Mouse (Mus musculus) liver, adult 2 months (tissue): ENCODE measurements around the gene Otol1. TPM values are rescaled to one million over a fixed set of nuclear protein-coding genes. Genes with fewer than 3 reads are reported as not detected.

Experiments
- DNase-seq: peaks from one replicate; pipeline ENCODE4 v3.0.0-alpha.2; 2011; ENCODE audit warnings: low read depth, low spot score; ENCODE audit errors: extremely low read depth
- H3K27ac ChIP-seq: fragments of 200-500 bp; replicated peaks from 2 replicates; pipeline ENCODE4 v1.5.1; 2012; ENCODE audit warnings: low read depth, mild to moderate bottlenecking, control low read depth, inconsistent platforms, low read length; ENCODE audit not compliant: insufficient read depth
- H3K27me3 ChIP-seq: fragments of 200-500 bp; 2 replicates; pipeline ENCODE4 v1.6.1; 2012; ENCODE audit warnings: mild to moderate bottlenecking, moderate library complexity, low read length, inconsistent platforms; ENCODE audit not compliant: control insufficient read depth, insufficient read depth
- H3K36me3 ChIP-seq: fragments of 200-500 bp; 2 replicates; pipeline ENCODE4 v1.6.1; 2012; ENCODE audit warnings: low read length, inconsistent platforms; ENCODE audit not compliant: control insufficient read depth, insufficient read depth
- H3K4me1 ChIP-seq: fragments of 200-500 bp; 2 replicates; pipeline ENCODE4 v1.6.1; 2011; ENCODE audit warnings: low read length; ENCODE audit not compliant: control insufficient read depth, insufficient read depth
- H3K4me3 ChIP-seq: fragments of 200-500 bp; 2 replicates; pipeline ENCODE4 v1.5.1; 2011; ENCODE audit warnings: low read depth, mild to moderate bottlenecking, control low read depth, low read length, moderate library complexity; ENCODE audit not compliant: insufficient read depth
- H3K79me2 ChIP-seq: fragments of 200-500 bp; 2 replicates; pipeline ENCODE4 v1.6.1; 2012; ENCODE audit warnings: inconsistent platforms, mild to moderate bottlenecking, low read length, moderate library complexity; ENCODE audit not compliant: control insufficient read depth, insufficient read depth
- H3K9ac ChIP-seq: fragments of 200-500 bp; 2 replicates; pipeline ENCODE4 v1.6.1; 2012; ENCODE audit warnings: low read depth, mild to moderate bottlenecking, control low read depth, inconsistent platforms, low read length
- CTCF ChIP-seq: fragments of 200-500 bp; IDR thresholded peaks from 2 replicates; pipeline ENCODE4 v1.5.1; 2011; ENCODE audit warnings: low read depth, low read length, control low read depth
- POLR2A ChIP-seq: fragments of 200-500 bp; IDR thresholded peaks from 2 replicates; pipeline ENCODE4 v1.6.1; 2011; ENCODE audit warnings: low read length, control low read depth; ENCODE audit not compliant: insufficient read depth; ENCODE audit errors: extremely low read depth
- WGBS: fragments of 180-500 bp; shearing (Covaris S2); methylation state at CpG from one replicate; pipeline ENCODE4 v1.1.7; 2018; 5-methylcytosine and 5-hydroxymethylcytosine counted together
- polyA plus RNA-seq: library from polyadenylated mRNA; depleted of rRNA; stranded (reverse); fragments of >200 nt; gene quantifications from 2 replicates; pipeline ENCODE4 v1.2.3, GENCODE M21; 2012; rRNA removed
- total RNA-seq: library from RNA; depleted of rRNA; stranded (reverse); fragments of >200 nt; gene quantifications from 2 replicates; pipeline ENCODE4 v1.2.3, GENCODE M21; 2014; rRNA removed

Otol1 gene
- total RNA-seq (not detected in 2 replicates), polyA plus RNA-seq (not detected in 2 replicates)

GRCm38 (mm10) chr3:70007313-70007712, at the start of gene Otol1:
Gene Otol1 (plus strand): TSS chr3:70007613.
- Histone ChIP-seq H3K27ac (no peak within 1 kb of the TSS), H3K4me1 (no peaks in the 10 kb centered on the region), H3K27me3 (no peaks in the 10 kb centered on the region), H3K4me3 (no peak within 1 kb of the TSS), H3K79me2 (no peaks in the 10 kb centered on the region), H3K9ac (no peak within 1 kb of the TSS), H3K36me3 (no peaks in the 10 kb centered on the region)
- 67% methylated on average over 4 of the region's 4 CpGs for WGBS
- TF ChIP-seq CTCF = no peak
- TF ChIP-seq POLR2A = no peak
- DNase-seq = no peak

GRCm38 (mm10) chr3:69962187-69962586, 45.2 kb upstream of the Otol1 start:
- TF ChIP-seq POLR2A (no peak), CTCF (peak; percentile 71; the same call in 1 of the 2 replicates)
- no peaks in the 10 kb centered on the region for H3K27me3 ChIP-seq
- WGBS = 53% methylated on average over 5 of the region's 5 CpGs
- no peaks in the 10 kb centered on the region for H3K79me2 ChIP-seq
- H3K4me3 ChIP-seq = no peak overlapping the region
- no peak overlapping the region for H3K27ac ChIP-seq
- no peak overlapping the region for H3K9ac ChIP-seq
- no peaks in the 10 kb centered on the region for H3K4me1 ChIP-seq
- DNase-seq = peak; percentile 28
- no peaks in the 10 kb centered on the region for H3K36me3 ChIP-seq

- Histone ChIP-seq H3K79me2 (no peaks in the 10 kb centered on the region), H3K36me3 (no peaks in the 10 kb centered on the region), H3K4me1 (no peaks in the 10 kb centered on the region), H3K27me3 (no peaks in the 10 kb centered on the region), H3K9ac (no peak overlapping the region), H3K4me3 (no peak overlapping the region), H3K27ac (no peak overlapping the region)
- WGBS = 79% methylated on average over 6 of the region's 6 CpGs
- DNase-seq = no peak
- no peak for TF ChIP-seq CTCF
- no peak for TF ChIP-seq POLR2A
These were observed 35.8 kb upstream of the Otol1 start for GRCm38 (mm10) chr3:69971482-69972097.

GRCm38 (mm10) chr3:69978092-69978491, 29.3 kb upstream of the Otol1 start:
- Histone ChIP-seq H3K36me3 (no peaks in the 10 kb centered on the region), H3K79me2 (no peaks in the 10 kb centered on the region), H3K9ac (no peak overlapping the region), H3K27me3 (no peaks in the 10 kb centered on the region), H3K4me3 (no peak overlapping the region), H3K27ac (no peak overlapping the region), H3K4me1 (no peaks in the 10 kb centered on the region)
- no peak for DNase-seq
- TF ChIP-seq POLR2A = no peak

GRCm38 (mm10) chr3:69993806-69994205, 13.6 kb upstream of the Otol1 start:
- DNase-seq = no peak
- no peak overlapping the region for H3K27ac ChIP-seq
- H3K27me3 ChIP-seq = no peaks in the 10 kb centered on the region
- no peak overlapping the region for H3K4me3 ChIP-seq
- TF ChIP-seq POLR2A = no peak
- TF ChIP-seq CTCF = no peak
- H3K9ac ChIP-seq = no peak overlapping the region
- H3K79me2 ChIP-seq = no peaks in the 10 kb centered on the region
- H3K4me1 ChIP-seq = no peaks in the 10 kb centered on the region
- WGBS = 82% methylated on average over 4 of the region's 4 CpGs
- no peaks in the 10 kb centered on the region for H3K36me3 ChIP-seq

GRCm38 (mm10) chr3:70001540-70001939, 5.9 kb upstream of the Otol1 start:
- TF ChIP-seq CTCF (no peak), POLR2A (no peak)
- H3K79me2 ChIP-seq = no peaks in the 10 kb centered on the region
- no peak overlapping the region for H3K9ac ChIP-seq
- no peak for DNase-seq
- no peaks in the 10 kb centered on the region for H3K27me3 ChIP-seq
- H3K36me3 ChIP-seq = no peaks in the 10 kb centered on the region
- H3K4me3 ChIP-seq = no peak overlapping the region
- WGBS = 65% methylated on average over 9 of the region's 9 CpGs
- H3K27ac ChIP-seq = no peak overlapping the region
- H3K4me1 ChIP-seq = no peaks in the 10 kb centered on the region
